Mouse (Mus musculus) stomach, postnatal 0 days (tissue): ENCODE data around the gene Gm11127. TPM values are rescaled to one million over a fixed set of nuclear protein-coding genes. Genes with fewer than 3 reads are reported as not detected.
"Not testable (repeated sequence)": the region's sequence is repeated elsewhere in the genome, so short reads cannot be mapped to it uniquely, and the experiment has no call there.

Experiments used
- ATAC-seq: fragments of 200-750 bp; cut with Nextera tagmentation; 2 replicates; pipeline ENCODE4 v1.8.0; 2017; ENCODE audit not compliant: low FRiP score, low TSS enrichment
- DNase-seq: peaks from one replicate; pipeline ENCODE4 v3.0.0-alpha.2; 2016; ENCODE audit warnings: low spot score
- H3K27ac ChIP-seq: fragments of 300-500 bp; sonication (generic); replicated peaks from 2 replicates; pipeline ENCODE4 v1.5.1; 2014; ENCODE audit warnings: mild to moderate bottlenecking, control low read depth
- H3K27me3 ChIP-seq: fragments of 300-500 bp; sonication (generic); 2 replicates; pipeline ENCODE4 v1.6.1; 2014; ENCODE audit warnings: low read length; ENCODE audit not compliant: control insufficient read depth, insufficient read depth
- H3K36me3 ChIP-seq: fragments of 300-500 bp; sonication (generic); 2 replicates; pipeline ENCODE4 v1.6.1; 2014; ENCODE audit warnings: low read length, mixed read lengths; ENCODE audit not compliant: control insufficient read depth, insufficient read depth
- H3K4me1 ChIP-seq: fragments of 300-500 bp; sonication (generic); replicated peaks from 2 replicates; pipeline ENCODE4 v1.6.1; 2014; ENCODE audit warnings: antibody characterized with exemption; ENCODE audit not compliant: control insufficient read depth, insufficient read depth
- H3K4me2 ChIP-seq: fragments of 300-500 bp; sonication (generic); replicated peaks from 2 replicates; pipeline ENCODE4 v1.6.1; 2014; ENCODE audit warnings: low read depth, mild to moderate bottlenecking, control low read depth, moderate library complexity
- H3K4me3 ChIP-seq: fragments of 300-500 bp; sonication (generic); 2 replicates; pipeline ENCODE4 v1.5.1; 2014; ENCODE audit warnings: low read depth, low read length, control low read depth
- H3K9ac ChIP-seq: fragments of 300-500 bp; sonication (generic); 2 replicates; pipeline ENCODE4 v1.6.1; 2014; ENCODE audit warnings: mild to moderate bottlenecking, low read length, control low read depth, mixed read lengths
- H3K9me3 ChIP-seq: fragments of 300-500 bp; sonication (generic); 2 replicates; pipeline ENCODE4 v1.6.1; 2016; ENCODE audit warnings: low read length; ENCODE audit not compliant: control insufficient read depth
- CTCF ChIP-seq: IDR thresholded peaks from 2 replicates; pipeline ENCODE4 v1.5.1; 2016; ENCODE audit warnings: antibody characterized with exemption, low read depth, mild to moderate bottlenecking, moderate library complexity
- EP300 ChIP-seq: optimal IDR thresholded peaks from 2 replicates; pipeline ENCODE3; 2016; ENCODE audit warnings: antibody characterized with exemption
- WGBS: fragments of 180-500 bp; shearing (Covaris S2); extraction: QIAGEN DNeasy Blood & Tissue Kit; methylation state at CpG from one replicate; pipeline ENCODE4 v1.1.7; 2014; 5-methylcytosine and 5-hydroxymethylcytosine counted together
- polyA plus RNA-seq: library from polyadenylated mRNA; unstranded; fragments of >200 nt; fragmentation: Nextera tagmentation; extraction: Ambion mirVana; gene quantifications from 2 replicates; pipeline ENCODE4 v1.2.1, GENCODE M21; 2015

Gene Gm11127
- polyA plus RNA-seq, 1 experiment from 2014 or later, result 0.08 TPM

DNA sequence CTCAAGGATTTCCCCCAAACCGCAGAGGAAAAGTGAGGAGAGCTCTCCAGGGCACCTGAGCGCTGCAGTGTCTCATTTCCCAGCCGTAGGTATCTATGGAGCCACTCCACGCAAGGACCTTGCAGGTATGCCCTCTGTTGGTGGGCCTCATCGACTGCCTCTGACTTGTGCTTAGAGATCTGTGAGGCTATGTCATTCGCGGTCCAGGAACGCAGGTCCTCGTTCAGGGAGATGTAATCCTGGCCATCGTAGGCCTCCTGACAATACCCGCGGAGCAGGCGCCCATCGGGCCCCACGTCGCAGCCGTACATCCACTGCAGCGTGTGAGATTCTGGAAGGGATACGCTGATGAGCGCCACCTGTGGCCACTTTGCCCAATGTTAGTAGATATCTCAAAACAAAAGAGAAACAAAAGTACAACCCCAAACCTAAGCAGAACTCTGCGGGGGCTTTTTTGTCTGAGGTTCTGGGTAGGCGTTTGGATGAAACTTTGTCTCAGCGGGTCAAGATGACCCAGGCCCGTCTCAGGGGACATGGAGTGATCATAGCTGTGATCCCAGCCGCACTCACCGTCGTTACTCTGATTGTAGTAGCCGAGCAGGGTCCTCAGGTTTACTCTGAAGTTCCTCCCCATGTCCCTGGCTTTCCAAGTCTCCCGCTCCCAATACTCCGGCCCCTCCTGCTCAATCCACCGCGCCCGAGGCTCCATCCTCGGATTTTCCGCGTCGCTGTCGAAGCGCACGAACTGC is 26.4 kb downstream of the Gm11127 start:
- H3K27me3 ChIP-seq, H3K4me1 ChIP-seq, H3K9me3 ChIP-seq, H3K36me3 ChIP-seq: not testable (repeated sequence)
- 0 out of 2 replicates have a peak overlapping the region, but pooled peaks have one; percentile 13 for H3K27ac ChIP-seq
- peak; percentile 62 for ATAC-seq
- WGBS, result 2% methylated on average over 40 of the region's 40 CpGs
- DNase-seq, result peak; percentile 47
- H3K9ac ChIP-seq, result peak overlapping the region; percentile 70
- H3K4me2 ChIP-seq, result peak overlapping the region; percentile 82
- H3K4me3 ChIP-seq, result peak overlapping the region; percentile 56
- TF ChIP-seq CTCF, result peak; percentile 64

GRCm38 (mm10) chr17:36030703-36031582 is 27.2 kb downstream of the Gm11127 start:
- WGBS, result 64% methylated on average over 8 of the region's 8 CpGs
- Histone ChIP-seq H3K4me3 (peak overlapping the region; percentile 56), H3K4me2 (peak overlapping the region; percentile 82)

DNA sequence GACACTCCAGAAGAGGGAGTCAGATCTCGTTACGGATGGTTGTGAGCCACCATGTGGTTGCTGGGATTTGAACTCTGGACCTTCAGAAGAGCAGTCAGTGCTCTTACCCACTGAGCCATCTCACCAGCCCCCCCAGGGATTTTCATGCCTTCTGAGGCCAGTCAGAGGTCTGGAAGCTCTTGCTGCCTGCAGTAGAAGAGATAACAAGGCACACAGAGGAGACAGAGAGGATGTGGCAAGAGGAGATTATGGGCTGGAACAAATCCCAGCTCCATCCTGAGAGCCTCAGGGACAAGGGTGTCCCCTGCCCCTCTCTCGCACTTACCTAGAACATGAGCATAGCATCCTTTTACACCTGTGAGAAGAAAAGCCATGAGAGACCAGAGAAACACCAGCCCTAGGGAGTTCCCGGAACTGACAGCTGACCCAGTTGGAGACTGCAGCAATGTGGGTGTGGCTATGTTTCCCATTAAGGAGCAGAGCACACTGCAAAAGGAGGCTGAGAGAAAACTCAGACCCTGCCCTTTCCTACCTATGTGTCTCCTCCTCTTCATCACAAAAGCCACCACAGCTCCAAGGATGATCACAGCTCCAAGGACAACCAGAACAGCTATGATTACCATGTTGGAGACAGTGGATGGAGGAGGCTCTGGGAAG is 28.0 kb downstream of the Gm11127 start:
- H3K27me3 ChIP-seq, H3K36me3 ChIP-seq, H3K9ac ChIP-seq, H3K4me1 ChIP-seq, H3K4me3 ChIP-seq, H3K9me3 ChIP-seq, ATAC-seq, H3K27ac ChIP-seq, H3K4me2 ChIP-seq: not testable (repeated sequence)
- peak; percentile 36 for DNase-seq
- WGBS, result 49% methylated on average over 2 of the region's 4 CpGs

More at GRCm38 (mm10) chr17:36030703-36031582, 27.2 kb downstream of the Gm11127 start:
- DNase-seq, H3K36me3 ChIP-seq, H3K9me3 ChIP-seq, H3K9ac ChIP-seq, H3K4me1 ChIP-seq, H3K27me3 ChIP-seq, ATAC-seq, H3K27ac ChIP-seq: not testable (repeated sequence)

DNA sequence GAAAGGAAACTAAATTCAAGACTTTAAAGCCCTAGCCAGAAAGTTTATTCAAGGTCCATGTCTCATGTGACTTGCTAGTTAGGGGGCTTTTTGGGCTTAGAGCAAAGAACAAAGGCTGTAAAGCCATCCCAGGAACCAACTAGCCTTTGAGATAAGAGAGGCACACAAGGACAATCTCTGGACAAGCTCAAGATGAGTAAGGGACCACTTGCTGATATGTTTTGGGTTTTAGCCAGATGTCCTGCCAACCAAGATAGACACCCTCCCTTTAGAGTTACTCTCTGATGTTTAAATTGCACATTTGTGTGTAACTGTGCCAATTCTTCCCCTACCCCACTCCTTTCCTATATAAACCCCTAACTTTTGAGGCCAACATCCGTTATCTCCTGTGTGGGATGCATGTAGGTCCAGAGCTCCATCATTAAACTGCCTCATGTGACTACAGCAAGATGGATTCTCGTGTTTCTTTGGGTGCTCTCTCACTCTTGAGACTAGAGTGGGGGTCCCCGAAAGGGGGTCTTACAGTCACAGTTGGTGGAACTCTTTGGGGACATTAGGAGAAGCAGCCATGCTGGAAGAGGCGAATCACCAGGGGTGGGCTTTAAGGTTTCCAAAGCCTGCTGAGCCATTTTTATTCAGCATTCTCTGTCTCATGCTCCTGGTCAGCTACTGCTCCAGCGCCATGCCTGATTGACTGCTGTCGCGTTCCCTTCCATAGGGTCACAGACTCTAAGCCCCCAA is 29.1 kb downstream of the Gm11127 start:
- 88% methylated on average over 7 of the region's 7 CpGs for WGBS
- H3K4me2 ChIP-seq, result no peak overlapping the region
- no peaks in the 10 kb centered on the region for H3K9me3 ChIP-seq
- TF ChIP-seq EP300 (no peak), CTCF (no peak)
- no peaks in the 10 kb centered on the region for H3K36me3 ChIP-seq
- no peak overlapping the region for H3K4me3 ChIP-seq
- DNase-seq (no peak), ATAC-seq (no peak)
- no peak overlapping the region for H3K9ac ChIP-seq
- no peak overlapping the region for H3K27ac ChIP-seq
- no peaks in the 10 kb centered on the region for H3K4me1 ChIP-seq
- H3K27me3 ChIP-seq, result no peaks in the 10 kb centered on the region

DNA sequence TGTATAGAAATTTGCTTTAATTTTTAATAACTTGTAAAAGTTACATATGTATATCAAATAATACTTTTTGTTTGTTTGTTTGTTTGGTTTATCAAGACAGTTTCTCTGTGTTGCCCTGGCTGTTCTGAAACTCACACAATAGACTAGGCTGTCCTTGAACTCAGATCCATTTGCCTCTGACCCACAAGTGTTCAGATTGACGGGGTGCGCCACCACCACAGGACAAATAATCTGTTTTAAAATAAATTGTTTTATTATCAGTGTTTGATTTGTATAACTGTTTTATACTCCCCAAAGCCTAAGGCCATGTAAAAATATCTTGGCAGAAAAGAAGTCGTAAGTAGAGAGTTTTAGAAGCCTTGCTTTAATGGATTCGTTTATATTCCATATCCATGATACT is 30.5 kb downstream of the Gm11127 start:
- TF ChIP-seq EP300 (no peak), CTCF (no peak)
- no peaks in the 10 kb centered on the region for H3K9me3 ChIP-seq
- no peak overlapping the region for H3K27ac ChIP-seq
- no peaks in the 10 kb centered on the region for H3K27me3 ChIP-seq
- DNase-seq, result no peak
- H3K4me1 ChIP-seq, result no peaks in the 10 kb centered on the region
- no peaks in the 10 kb centered on the region for H3K36me3 ChIP-seq
- 76% methylated on average over 4 of the region's 4 CpGs for WGBS
- no peak for ATAC-seq
- H3K4me2 ChIP-seq, result no peak overlapping the region
- no peak overlapping the region for H3K4me3 ChIP-seq
- H3K9ac ChIP-seq, result no peak overlapping the region
